Mouse (Mus musculus) C2C12 (cell line): Measurements from ENCODE around the gene Kpna7.

Experiments used
- CEBPB ChIP-seq: IDR thresholded peaks from one replicate; pipeline ENCODE4 v1.6.1; 2011; ENCODE audit warnings: low read depth, mild to moderate bottlenecking, control low read depth, moderate library complexity
- CTCF ChIP-seq: IDR thresholded peaks from one replicate; pipeline ENCODE4 v1.5.1; 2011; ENCODE audit not compliant: control insufficient read depth, insufficient read depth, insufficient read length
- MAX ChIP-seq: IDR thresholded peaks from one replicate; pipeline ENCODE4 v1.6.1; 2011; ENCODE audit warnings: mild to moderate bottlenecking, control low read depth
- MYOG ChIP-seq: IDR thresholded peaks from one replicate; pipeline ENCODE4 v1.6.1; 2011; ENCODE audit not compliant: control insufficient read depth, insufficient read length; ENCODE audit errors: extremely low read depth
- USF1 ChIP-seq: IDR thresholded peaks from one replicate; pipeline ENCODE4 v1.6.1; 2011; ENCODE audit warnings: low read depth, mild to moderate bottlenecking, control low read depth, moderate library complexity

- TF ChIP-seq CTCF, result no peak
- no peak for TF ChIP-seq MAX
- TF ChIP-seq USF1, result no peak
- TF ChIP-seq CEBPB, result no peak
- TF ChIP-seq MYOG, result no peak
Measured at GRCm38 (mm10) chr5:145003362-145003761, 80.5 kb downstream of the Kpna7 start.
